Mouse (Mus musculus): Measurements from ENCODE around the gene Npas1. TPM values are rescaled to one million over a fixed set of nuclear protein-coding genes. Genes with fewer than 3 reads are reported as not detected.

Gene Npas1
- polyA plus RNA-seq, 1 experiment from 2014 or later = 0.27 TPM

DNA sequence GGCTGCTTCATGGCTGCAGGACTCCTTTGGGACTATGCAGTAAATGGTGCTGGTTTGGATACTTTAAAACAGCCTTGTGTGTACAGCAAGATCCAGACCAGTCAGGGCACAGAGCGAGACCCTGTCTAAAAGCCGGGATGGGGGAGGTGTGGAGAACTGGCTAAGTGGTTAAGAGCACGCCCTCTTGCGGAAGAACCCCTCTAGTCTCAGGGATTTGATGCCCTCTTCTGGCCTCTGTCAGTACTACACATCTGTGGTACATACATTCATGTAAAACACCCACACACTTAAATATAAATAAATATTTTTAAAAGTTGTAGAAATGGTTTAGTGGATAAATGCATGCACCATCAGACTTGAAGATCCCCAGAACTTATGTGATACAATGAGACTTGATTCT, 11.0 kb downstream of the Npas1 start:
- Histone ChIP-seq H3K27ac (ENCODE audit: low read depth, low read length) (no peak overlapping the region), H3K4me3 (ENCODE audit: low read depth, low read length) (no peak overlapping the region), H3K9ac (ENCODE audit: low read depth, low read length) (no peak overlapping the region), H3K4me1 (replicated peaks; ENCODE audit: control insufficient read depth, insufficient read depth, low read length) (no peaks in the 10 kb centered on the region), H3K9me3 (ENCODE audit: control insufficient read depth) (no peaks in the 10 kb centered on the region), H3K4me2 (replicated peaks; ENCODE audit: low read depth) (no peak overlapping the region), H3K27me3 (replicated peaks; ENCODE audit: control insufficient read depth, insufficient read depth, low read length) (peaks cover 13% of the 10 kb centered on the region; the same call in 1 of the 2 replicates), H3K36me3 (ENCODE audit: control insufficient read depth, insufficient read depth) (no peaks in the 10 kb centered on the region)
- WGBS = 58% methylated on average over 4 of the region's 4 CpGs
- ATAC-seq = no peak
- TF ChIP-seq CTCF (IDR thresholded peaks at IDR 0.05; ENCODE audit: low read depth) = peak; percentile 61

DNA sequence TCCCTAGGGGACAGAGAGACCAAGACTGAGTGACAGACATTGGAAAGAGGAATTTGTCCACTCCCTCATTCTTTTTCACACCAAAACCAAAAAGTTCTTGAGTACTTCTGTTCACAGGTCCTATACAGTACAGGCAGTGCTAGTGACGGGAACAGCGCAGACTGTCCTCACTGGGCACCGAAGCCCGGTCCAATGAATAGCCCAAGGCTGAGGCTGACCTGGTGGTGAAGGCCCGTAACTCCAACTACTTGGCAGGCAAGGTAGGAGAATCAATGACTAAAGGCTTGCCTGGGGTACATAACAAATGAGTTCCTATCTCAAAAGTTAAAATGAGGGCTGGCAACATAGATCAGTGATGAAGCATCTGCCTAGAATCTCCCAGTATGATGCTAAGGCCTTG, 12.0 kb downstream of the Npas1 start:
- no peaks in the 10 kb centered on the region for H3K36me3 ChIP-seq (ENCODE audit: control insufficient read depth, insufficient read depth)
- H3K4me2 ChIP-seq (replicated peaks; ENCODE audit: low read depth) = no peak overlapping the region
- no peak for ATAC-seq
- H3K9ac ChIP-seq (ENCODE audit: low read depth, low read length) = no peak overlapping the region
- H3K4me1 ChIP-seq (replicated peaks; ENCODE audit: control insufficient read depth, insufficient read depth, low read length) = no peaks in the 10 kb centered on the region
- no peak for TF ChIP-seq CTCF (IDR thresholded peaks at IDR 0.05; ENCODE audit: low read depth)
- H3K4me3 ChIP-seq (ENCODE audit: low read depth, low read length) = no peak overlapping the region
- H3K27ac ChIP-seq (ENCODE audit: low read depth, low read length) = no peak overlapping the region
- 0 out of 2 replicates have a peak, but pooled peaks cover 4% of the 10 kb centered on the region for H3K27me3 ChIP-seq (replicated peaks; ENCODE audit: control insufficient read depth, insufficient read depth, low read length)
- 91% methylated on average over 5 of the region's 5 CpGs for WGBS
- no peaks in the 10 kb centered on the region for H3K9me3 ChIP-seq (ENCODE audit: control insufficient read depth)

DNA sequence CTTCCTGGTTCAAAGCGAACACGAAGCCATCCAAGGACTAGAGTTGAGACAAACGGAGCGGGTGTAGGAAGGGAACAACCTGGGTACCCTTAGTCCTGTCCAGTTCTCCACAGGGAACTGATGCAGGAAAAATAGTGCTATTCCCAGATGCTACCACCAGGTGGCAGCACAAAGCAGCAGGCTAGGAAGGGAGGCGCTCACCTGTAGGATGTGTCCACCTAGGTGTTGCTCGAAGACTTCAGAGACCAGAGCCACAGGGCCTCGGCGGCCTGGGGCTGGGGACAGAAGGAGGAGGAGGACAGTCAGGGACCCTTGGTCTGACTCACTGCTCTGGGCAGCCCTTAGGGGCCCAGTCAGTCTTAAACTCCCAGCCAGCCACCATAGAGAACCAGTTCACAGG, 12.4 kb downstream of the Npas1 start:
- peak; percentile 36; the same call in 1 of the 2 replicates for ATAC-seq
- H3K36me3 ChIP-seq (ENCODE audit: control insufficient read depth, insufficient read depth) = no peaks in the 10 kb centered on the region
- no peaks in the 10 kb centered on the region for H3K9me3 ChIP-seq (ENCODE audit: control insufficient read depth)
- 0 out of 2 replicates have a peak, but pooled peaks cover 4% of the 10 kb centered on the region for H3K27me3 ChIP-seq (replicated peaks; ENCODE audit: control insufficient read depth, insufficient read depth, low read length)
- H3K4me1 ChIP-seq (replicated peaks; ENCODE audit: control insufficient read depth, insufficient read depth, low read length) = no peaks in the 10 kb centered on the region
- no peak overlapping the region for H3K4me3 ChIP-seq (ENCODE audit: low read depth, low read length)
- peak; percentile 95 for TF ChIP-seq CTCF (IDR thresholded peaks at IDR 0.05; ENCODE audit: low read depth)
- WGBS = 9% methylated on average over 8 of the region's 8 CpGs
- H3K4me2 ChIP-seq (replicated peaks; ENCODE audit: low read depth) = no peak overlapping the region
- H3K27ac ChIP-seq (ENCODE audit: low read depth, low read length) = no peak overlapping the region
- H3K9ac ChIP-seq (ENCODE audit: low read depth, low read length) = no peak overlapping the region

DNA sequence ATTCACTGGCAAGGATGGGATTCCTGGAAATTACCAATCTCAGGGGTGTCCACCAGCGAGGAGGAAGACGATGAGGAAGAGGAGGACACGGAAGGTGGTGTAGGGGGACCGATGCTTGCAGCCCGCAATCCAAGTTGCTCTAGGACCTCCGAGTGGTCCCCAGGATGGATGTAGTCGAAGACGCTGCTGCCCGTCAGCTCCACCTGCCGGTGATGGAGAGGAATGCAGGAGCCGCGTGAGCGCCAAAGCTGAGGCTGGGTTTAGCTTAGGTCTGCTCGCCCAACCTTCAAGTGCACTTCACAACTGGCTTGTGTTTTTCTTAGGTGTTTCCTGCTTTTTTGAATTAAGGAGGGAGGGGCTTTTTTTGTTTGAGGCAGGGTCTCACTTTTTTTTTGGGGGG, 14.3 kb downstream of the Npas1 start:
- Histone ChIP-seq H3K9ac (ENCODE audit: low read depth, low read length) (no peak overlapping the region), H3K27me3 (replicated peaks; ENCODE audit: control insufficient read depth, insufficient read depth, low read length) (0 out of 2 replicates have a peak, but pooled peaks cover 4% of the 10 kb centered on the region), H3K4me3 (ENCODE audit: low read depth, low read length) (no peak overlapping the region), H3K36me3 (ENCODE audit: control insufficient read depth, insufficient read depth) (no peaks in the 10 kb centered on the region), H3K4me1 (replicated peaks; ENCODE audit: control insufficient read depth, insufficient read depth, low read length) (no peaks in the 10 kb centered on the region), H3K9me3 (ENCODE audit: control insufficient read depth) (no peaks in the 10 kb centered on the region), H3K27ac (ENCODE audit: low read depth, low read length) (no peak overlapping the region), H3K4me2 (replicated peaks; ENCODE audit: low read depth) (no peak overlapping the region)
- TF ChIP-seq CTCF (IDR thresholded peaks at IDR 0.05; ENCODE audit: low read depth) = peak; percentile 97
- ATAC-seq = no peak; the same call in 1 of the 2 replicates
- 3% methylated on average over 14 of the region's 14 CpGs for WGBS

DNA sequence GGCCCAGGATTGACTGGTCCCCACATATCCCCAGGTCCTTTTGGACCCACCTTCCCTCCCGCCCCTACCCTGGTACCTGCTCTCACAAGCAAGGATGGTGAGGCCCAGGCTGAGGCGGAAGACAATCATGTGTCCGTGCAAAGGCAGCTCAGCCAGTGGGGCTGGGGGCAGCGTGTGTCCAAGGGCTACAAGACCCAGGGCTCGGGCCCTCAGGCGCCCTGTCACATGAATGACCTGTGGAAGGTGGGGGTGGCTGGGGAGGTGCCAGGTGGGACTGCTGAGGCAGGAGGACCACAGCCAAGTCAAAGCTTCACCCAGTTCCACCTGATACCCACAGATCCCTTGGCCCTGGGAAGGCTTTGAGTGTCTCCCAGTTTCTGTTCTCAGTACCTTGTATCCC, 15.8 kb downstream of the Npas1 start:
- TF ChIP-seq CTCF (IDR thresholded peaks at IDR 0.05; ENCODE audit: low read depth) = no peak
- no peak overlapping the region for H3K9ac ChIP-seq (ENCODE audit: low read depth, low read length)
- no peak for ATAC-seq
- no peak overlapping the region for H3K4me3 ChIP-seq (ENCODE audit: low read depth, low read length)
- H3K4me1 ChIP-seq (replicated peaks; ENCODE audit: control insufficient read depth, insufficient read depth, low read length) = no peaks in the 10 kb centered on the region
- H3K27me3 ChIP-seq (replicated peaks; ENCODE audit: control insufficient read depth, insufficient read depth, low read length) = no peaks in the 10 kb centered on the region
- no peak overlapping the region for H3K4me2 ChIP-seq (replicated peaks; ENCODE audit: low read depth)
- H3K27ac ChIP-seq (ENCODE audit: low read depth, low read length) = no peak overlapping the region
- 72% methylated on average over 6 of the region's 6 CpGs for WGBS
- no peaks in the 10 kb centered on the region for H3K9me3 ChIP-seq (ENCODE audit: control insufficient read depth)
- no peaks in the 10 kb centered on the region for H3K36me3 ChIP-seq (ENCODE audit: control insufficient read depth, insufficient read depth)

DNA sequence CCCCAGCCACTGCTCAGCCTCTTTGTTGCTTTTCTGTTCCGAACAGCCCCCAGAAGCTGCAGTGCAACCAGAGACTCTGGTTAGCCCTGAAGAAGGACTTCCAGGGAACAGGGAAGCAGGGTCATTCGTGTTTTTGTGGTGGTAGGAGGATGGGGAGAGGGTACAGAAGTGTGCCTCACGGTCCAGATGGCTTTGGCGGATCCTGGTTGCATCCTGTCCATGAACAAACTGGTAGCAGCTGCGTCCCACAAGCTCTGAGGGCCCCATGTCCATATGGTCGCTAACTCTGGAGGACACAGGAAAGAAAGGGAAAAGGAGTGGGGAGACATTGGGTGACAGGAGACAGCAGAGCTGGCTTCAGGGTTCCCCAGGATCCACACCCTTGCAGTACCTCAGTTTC, 16.4 kb downstream of the Npas1 start:
- WGBS = 61% methylated on average over 6 of the region's 6 CpGs
- no peak overlapping the region for H3K9ac ChIP-seq (ENCODE audit: low read depth, low read length)
- no peak for TF ChIP-seq CTCF (IDR thresholded peaks at IDR 0.05; ENCODE audit: low read depth)
- H3K4me2 ChIP-seq (replicated peaks; ENCODE audit: low read depth) = no peak overlapping the region
- no peak for ATAC-seq
- no peaks in the 10 kb centered on the region for H3K27me3 ChIP-seq (replicated peaks; ENCODE audit: control insufficient read depth, insufficient read depth, low read length)
- no peak overlapping the region for H3K4me3 ChIP-seq (ENCODE audit: low read depth, low read length)
- H3K4me1 ChIP-seq (replicated peaks; ENCODE audit: control insufficient read depth, insufficient read depth, low read length) = no peaks in the 10 kb centered on the region
- H3K27ac ChIP-seq (ENCODE audit: low read depth, low read length) = no peak overlapping the region
- H3K9me3 ChIP-seq (ENCODE audit: control insufficient read depth) = no peaks in the 10 kb centered on the region
- no peaks in the 10 kb centered on the region for H3K36me3 ChIP-seq (ENCODE audit: control insufficient read depth, insufficient read depth)

DNA sequence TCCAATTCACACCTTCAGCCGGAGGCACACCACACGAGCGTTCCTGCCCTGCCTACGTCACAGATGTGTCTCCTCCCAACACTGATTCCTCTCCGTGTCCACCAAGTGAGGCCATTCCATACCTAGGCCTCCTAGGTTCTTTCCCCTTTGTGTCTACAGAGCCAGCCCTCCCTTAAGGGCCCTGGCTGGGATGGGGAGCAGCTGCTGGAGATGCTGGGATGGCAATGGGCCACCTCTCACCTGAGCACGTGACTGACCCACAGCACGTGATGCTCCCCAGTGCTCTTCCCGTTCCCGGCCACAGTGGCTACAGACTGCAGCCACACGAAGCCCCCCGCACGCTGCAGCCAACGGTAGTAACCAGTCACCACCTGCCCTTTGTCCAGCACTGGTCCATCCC, 17.0 kb downstream of the Npas1 start:
- no peaks in the 10 kb centered on the region for H3K9me3 ChIP-seq (ENCODE audit: control insufficient read depth)
- H3K4me2 ChIP-seq (replicated peaks; ENCODE audit: low read depth) = no peak overlapping the region
- H3K4me1 ChIP-seq (replicated peaks; ENCODE audit: control insufficient read depth, insufficient read depth, low read length) = no peaks in the 10 kb centered on the region
- H3K27me3 ChIP-seq (replicated peaks; ENCODE audit: control insufficient read depth, insufficient read depth, low read length) = no peaks in the 10 kb centered on the region
- no peak overlapping the region for H3K9ac ChIP-seq (ENCODE audit: low read depth, low read length)
- H3K27ac ChIP-seq (ENCODE audit: low read depth, low read length) = no peak overlapping the region
- no peak for ATAC-seq
- no peak overlapping the region for H3K4me3 ChIP-seq (ENCODE audit: low read depth, low read length)
- peaks cover under 1% of the 10 kb centered on the region; the same call in 1 of the 2 replicates for H3K36me3 ChIP-seq (ENCODE audit: control insufficient read depth, insufficient read depth)
- WGBS = 52% methylated on average over 13 of the region's 13 CpGs
- TF ChIP-seq CTCF (IDR thresholded peaks at IDR 0.05; ENCODE audit: low read depth) = no peak
